Mouse (Mus musculus): ENCODE data around the gene Stab2. TPM values are rescaled to one million over a fixed set of nuclear protein-coding genes. Genes with fewer than 3 reads are reported as not detected.

Gene Stab2
- polyA plus RNA-seq, 1 experiment from 2014 or later = 1.6 TPM

- H3K27ac ChIP-seq (ENCODE audit: low read length) = no peak overlapping the region
- H3K9ac ChIP-seq (replicated peaks; ENCODE audit: low read length) = no peak overlapping the region
- no peak overlapping the region for H3K4me3 ChIP-seq (ENCODE audit: low read length)
- H3K4me1 ChIP-seq (ENCODE audit: insufficient read depth, low read length) = no peaks in the 10 kb centered on the region
- H3K4me2 ChIP-seq (replicated peaks; ENCODE audit: low read depth, low read length) = no peak overlapping the region
- no peaks in the 10 kb centered on the region for H3K27me3 ChIP-seq (ENCODE audit: insufficient read depth, low read length)
- H3K36me3 ChIP-seq (ENCODE audit: insufficient read depth, low read length) = no peaks in the 10 kb centered on the region
- WGBS = 73% methylated on average over 3 of the region's 3 CpGs
- H3K9me3 ChIP-seq (ENCODE audit: low read length) = no peaks in the 10 kb centered on the region
- ATAC-seq (ENCODE audit: low FRiP score, low TSS enrichment) = no peak
These were observed 332 bp upstream of the Stab2 start for GRCm38 (mm10) chr10:87008215-87008499.

- H3K27me3 ChIP-seq (ENCODE audit: insufficient read depth, low read length) = no peaks in the 10 kb centered on the region
- H3K27ac ChIP-seq (ENCODE audit: low read length) = no peak overlapping the region
- H3K9me3 ChIP-seq (ENCODE audit: low read length) = no peaks in the 10 kb centered on the region
- 44% methylated on average over 14 of the region's 14 CpGs for WGBS
- no peak overlapping the region for H3K4me3 ChIP-seq (ENCODE audit: low read length)
- no peaks in the 10 kb centered on the region for H3K4me1 ChIP-seq (ENCODE audit: insufficient read depth, low read length)
- no peaks in the 10 kb centered on the region for H3K36me3 ChIP-seq (ENCODE audit: insufficient read depth, low read length)
- ATAC-seq (ENCODE audit: low FRiP score, low TSS enrichment) = peak; percentile 39; the same call in 1 of the 2 replicates
- no peak overlapping the region for H3K9ac ChIP-seq (replicated peaks; ENCODE audit: low read length)
- H3K4me2 ChIP-seq (replicated peaks; ENCODE audit: low read depth, low read length) = no peak overlapping the region
These were observed 15.4 kb downstream of the Stab2 start for GRCm38 (mm10) chr10:86992238-86992976.

- 43% methylated on average over 9 of the region's 9 CpGs for WGBS
- H3K27ac ChIP-seq (ENCODE audit: low read length) = no peak overlapping the region
- H3K4me3 ChIP-seq (ENCODE audit: low read length) = no peak overlapping the region
- H3K4me1 ChIP-seq (ENCODE audit: insufficient read depth, low read length) = no peaks in the 10 kb centered on the region
- 0 out of 2 replicates have a peak, but pooled peaks have one; percentile 12 for ATAC-seq (ENCODE audit: low FRiP score, low TSS enrichment)
- H3K36me3 ChIP-seq (ENCODE audit: insufficient read depth, low read length) = no peaks in the 10 kb centered on the region
- H3K27me3 ChIP-seq (ENCODE audit: insufficient read depth, low read length) = no peaks in the 10 kb centered on the region
- no peak overlapping the region for H3K4me2 ChIP-seq (replicated peaks; ENCODE audit: low read depth, low read length)
- no peaks in the 10 kb centered on the region for H3K9me3 ChIP-seq (ENCODE audit: low read length)
- H3K9ac ChIP-seq (replicated peaks; ENCODE audit: low read length) = no peak overlapping the region
These were observed 17.2 kb downstream of the Stab2 start for GRCm38 (mm10) chr10:86990666-86991065.

- no peak overlapping the region for H3K27ac ChIP-seq (ENCODE audit: low read length)
- H3K4me3 ChIP-seq (ENCODE audit: low read length) = no peak overlapping the region
- H3K27me3 ChIP-seq (ENCODE audit: insufficient read depth, low read length) = no peaks in the 10 kb centered on the region
- ATAC-seq (ENCODE audit: low FRiP score, low TSS enrichment) = no peak
- H3K4me1 ChIP-seq (ENCODE audit: insufficient read depth, low read length) = no peaks in the 10 kb centered on the region
- no peak overlapping the region for H3K4me2 ChIP-seq (replicated peaks; ENCODE audit: low read depth, low read length)
- no peak overlapping the region for H3K9ac ChIP-seq (replicated peaks; ENCODE audit: low read length)
- no peaks in the 10 kb centered on the region for H3K9me3 ChIP-seq (ENCODE audit: low read length)
- WGBS = 62% methylated on average over 8 of the region's 8 CpGs
- no peaks in the 10 kb centered on the region for H3K36me3 ChIP-seq (ENCODE audit: insufficient read depth, low read length)
These were observed 18.0 kb downstream of the Stab2 start for GRCm38 (mm10) chr10:86989838-86990237.

- no peak for ATAC-seq (ENCODE audit: low FRiP score, low TSS enrichment)
- no peaks in the 10 kb centered on the region for H3K36me3 ChIP-seq (ENCODE audit: insufficient read depth, low read length)
- H3K27me3 ChIP-seq (ENCODE audit: insufficient read depth, low read length) = no peaks in the 10 kb centered on the region
- 0 out of 2 replicates have a peak, but pooled peaks cover 3% of the 10 kb centered on the region for H3K9me3 ChIP-seq (ENCODE audit: low read length)
- H3K4me2 ChIP-seq (replicated peaks; ENCODE audit: low read depth, low read length) = no peak overlapping the region
- no peak overlapping the region for H3K4me3 ChIP-seq (ENCODE audit: low read length)
- H3K9ac ChIP-seq (replicated peaks; ENCODE audit: low read length) = no peak overlapping the region
- peaks cover 7% of the 10 kb centered on the region; the same call in 1 of the 2 replicates for H3K4me1 ChIP-seq (ENCODE audit: insufficient read depth, low read length)
- 80% methylated on average over 5 of the region's 5 CpGs for WGBS
- H3K27ac ChIP-seq (ENCODE audit: low read length) = no peak overlapping the region
These were observed 31.7 kb downstream of the Stab2 start for GRCm38 (mm10) chr10:86976001-86976726.

- no peak for ATAC-seq (ENCODE audit: low FRiP score, low TSS enrichment)
- Histone ChIP-seq H3K27ac (ENCODE audit: low read length) (no peak overlapping the region), H3K27me3 (ENCODE audit: insufficient read depth, low read length) (no peaks in the 10 kb centered on the region), H3K4me3 (ENCODE audit: low read length) (no peak overlapping the region), H3K36me3 (ENCODE audit: insufficient read depth, low read length) (no peaks in the 10 kb centered on the region), H3K4me1 (ENCODE audit: insufficient read depth, low read length) (peaks cover 7% of the 10 kb centered on the region; the same call in 1 of the 2 replicates), H3K9ac (replicated peaks; ENCODE audit: low read length) (no peak overlapping the region), H3K4me2 (replicated peaks; ENCODE audit: low read depth, low read length) (no peak overlapping the region), H3K9me3 (ENCODE audit: low read length) (no peaks in the 10 kb centered on the region)
- WGBS = 77% methylated on average over 5 of the region's 5 CpGs
These were observed 34.5 kb downstream of the Stab2 start for GRCm38 (mm10) chr10:86973276-86973675.

GRCm38 (mm10) chr10:86972503-86972826 is 35.4 kb downstream of the Stab2 start:
- Histone ChIP-seq H3K27me3 (ENCODE audit: insufficient read depth, low read length) (no peaks in the 10 kb centered on the region), H3K27ac (ENCODE audit: low read length) (no peak overlapping the region), H3K9ac (replicated peaks; ENCODE audit: low read length) (no peak overlapping the region), H3K9me3 (ENCODE audit: low read length) (no peaks in the 10 kb centered on the region), H3K4me2 (replicated peaks; ENCODE audit: low read depth, low read length) (peak overlapping the region; percentile 44; the same call in 1 of the 2 replicates), H3K4me3 (ENCODE audit: low read length) (no peak overlapping the region), H3K36me3 (ENCODE audit: insufficient read depth, low read length) (no peaks in the 10 kb centered on the region), H3K4me1 (ENCODE audit: insufficient read depth, low read length) (peaks cover 7% of the 10 kb centered on the region; the same call in 1 of the 2 replicates)
- WGBS = 29% methylated on average over 7 of the region's 7 CpGs
- ATAC-seq (ENCODE audit: low FRiP score, low TSS enrichment) = 0 out of 2 replicates have a peak, but pooled peaks have one; percentile 67

GRCm38 (mm10) chr10:86971680-86972502 is 35.9 kb downstream of the Stab2 start:
- H3K27me3 ChIP-seq (ENCODE audit: insufficient read depth, low read length) = no peaks in the 10 kb centered on the region
- ATAC-seq (ENCODE audit: low FRiP score, low TSS enrichment) = peak; percentile 61
- WGBS = 21% methylated on average over 13 of the region's 13 CpGs
- no peaks in the 10 kb centered on the region for H3K36me3 ChIP-seq (ENCODE audit: insufficient read depth, low read length)
- H3K4me2 ChIP-seq (replicated peaks; ENCODE audit: low read depth, low read length) = peak overlapping the region; percentile 44
- 0 out of 2 replicates have a peak overlapping the region, but pooled peaks have one; percentile 7 for H3K9ac ChIP-seq (replicated peaks; ENCODE audit: low read length)
- no peaks in the 10 kb centered on the region for H3K9me3 ChIP-seq (ENCODE audit: low read length)
- peak overlapping the region; percentile 20 for H3K4me3 ChIP-seq (ENCODE audit: low read length)
- peaks cover 7% of the 10 kb centered on the region; the same call in 1 of the 2 replicates for H3K4me1 ChIP-seq (ENCODE audit: insufficient read depth, low read length)
- no peak overlapping the region for H3K27ac ChIP-seq (ENCODE audit: low read length)

GRCm38 (mm10) chr10:86969346-86969745 is 38.5 kb downstream of the Stab2 start:
- Histone ChIP-seq H3K4me3 (ENCODE audit: low read length) (no peak overlapping the region), H3K4me1 (ENCODE audit: insufficient read depth, low read length) (peaks cover 7% of the 10 kb centered on the region; the same call in 1 of the 2 replicates), H3K36me3 (ENCODE audit: insufficient read depth, low read length) (no peaks in the 10 kb centered on the region), H3K4me2 (replicated peaks; ENCODE audit: low read depth, low read length) (no peak overlapping the region), H3K27ac (ENCODE audit: low read length) (no peak overlapping the region), H3K27me3 (ENCODE audit: insufficient read depth, low read length) (no peaks in the 10 kb centered on the region), H3K9ac (replicated peaks; ENCODE audit: low read length) (no peak overlapping the region), H3K9me3 (ENCODE audit: low read length) (no peaks in the 10 kb centered on the region)
- ATAC-seq (ENCODE audit: low FRiP score, low TSS enrichment) = no peak
- 86% methylated on average over 6 of the region's 6 CpGs for WGBS
